Mouse (Mus musculus) limb, embryonic 10.5 days (tissue): ENCODE measurements around the gene Fsd1. TPM values are rescaled to one million over a fixed set of nuclear protein-coding genes. Genes with fewer than 3 reads are reported as not detected.

Experiments
- DNase-seq: peaks from one replicate; pipeline ENCODE4 v3.0.0-alpha.2; 2017; ENCODE audit warnings: low spot score
- H3K27ac ChIP-seq: fragments of 300-500 bp; sonication (generic); 2 replicates; pipeline ENCODE4 v1.5.1; 2016; ENCODE audit warnings: mild to moderate bottlenecking
- H3K27me3 ChIP-seq: fragments of 300-500 bp; sonication (generic); 2 replicates; pipeline ENCODE4 v1.6.1; 2016; ENCODE audit warnings: low read depth, mild to moderate bottlenecking; ENCODE audit not compliant: poor library complexity, severe bottlenecking
- H3K36me3 ChIP-seq: fragments of 300-500 bp; sonication (generic); 2 replicates; pipeline ENCODE4 v1.6.1; 2016; ENCODE audit warnings: mild to moderate bottlenecking, moderate library complexity
- H3K4me1 ChIP-seq: fragments of 300-500 bp; sonication (generic); 2 replicates; pipeline ENCODE4 v1.6.1; 2016
- H3K4me3 ChIP-seq: fragments of 300-500 bp; sonication (generic); 2 replicates; pipeline ENCODE4 v1.5.1; 2016; ENCODE audit warnings: mild to moderate bottlenecking, moderate library complexity
- H3K9me3 ChIP-seq: fragments of 300-500 bp; sonication (generic); replicated peaks from 2 replicates; pipeline ENCODE4 v1.6.1; 2016; ENCODE audit warnings: mild to moderate bottlenecking
- WGBS: fragments of 180-500 bp; shearing (Covaris S2); methylation state at CpG from one replicate; pipeline ENCODE4 v1.1.7; 2016; 5-methylcytosine and 5-hydroxymethylcytosine counted together
- polyA plus RNA-seq: library from polyadenylated mRNA; unstranded; fragments of >200 nt; fragmentation: Nextera tagmentation; extraction: Ambion mirVana; gene quantifications from 2 replicates; pipeline ENCODE4 v1.2.1, GENCODE M21; 2016

Fsd1 gene
- polyA plus RNA-seq, 1 experiment from 2014 or later, result 56.6 TPM

- H3K9me3 ChIP-seq, result no peaks in the 10 kb centered on the region
- DNase-seq, result no peak
- 69% methylated on average over 7 of the region's 7 CpGs for WGBS
- no peak overlapping the region for H3K4me3 ChIP-seq
- H3K36me3 ChIP-seq, result peaks cover 63% of the 10 kb centered on the region
- peaks cover 28% of the 10 kb centered on the region for H3K4me1 ChIP-seq
- H3K27ac ChIP-seq, result no peak overlapping the region
- H3K27me3 ChIP-seq, result peaks cover 31% of the 10 kb centered on the region
Observed at GRCm38 (mm10) chr17:55968210-55968609, 18.1 kb upstream of the Fsd1 start.

DNA sequence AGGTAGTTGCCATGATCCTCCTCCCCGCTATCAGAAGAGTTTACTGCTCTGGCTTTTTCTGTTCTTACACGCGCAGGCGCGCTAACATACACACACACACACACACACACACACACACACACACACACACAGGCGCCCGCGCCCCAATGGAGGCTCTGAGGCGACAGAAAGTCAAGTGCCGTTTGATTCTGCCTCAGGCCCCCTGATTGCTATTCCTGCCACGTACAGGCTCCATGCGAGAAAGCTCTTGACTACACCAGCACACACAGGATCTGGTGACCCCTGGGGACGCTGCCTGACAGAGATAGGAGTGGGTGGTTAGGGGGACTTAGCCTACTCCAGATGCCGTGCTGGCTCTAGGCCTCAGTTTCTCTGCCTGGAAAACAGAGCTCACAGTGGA is 16.7 kb upstream of the Fsd1 start:
- 61% methylated on average over 14 of the region's 14 CpGs for WGBS
- H3K36me3 ChIP-seq, result peaks cover 61% of the 10 kb centered on the region
- no peak for DNase-seq
- H3K4me3 ChIP-seq, result peak overlapping the region; percentile 63; the same call in 1 of the 2 replicates
- peak overlapping the region; percentile 90 for H3K27ac ChIP-seq
- H3K27me3 ChIP-seq, result peaks cover 31% of the 10 kb centered on the region
- H3K9me3 ChIP-seq, result no peaks in the 10 kb centered on the region
- peaks cover 28% of the 10 kb centered on the region for H3K4me1 ChIP-seq

GRCm38 (mm10) chr17:55969966-55970891 is 16.1 kb upstream of the Fsd1 start, which contains the start of gene Shd:
Gene Shd, plus strand, starts transcription at chr17:55970467.
- peak; percentile 84 for DNase-seq
- H3K4me1 ChIP-seq, result peaks cover 28% of the 10 kb centered on the region
- 8% methylated on average over 55 of the region's 55 CpGs for WGBS
- peaks cover 31% of the 10 kb centered on the region for H3K27me3 ChIP-seq
- no peaks in the 10 kb centered on the region for H3K9me3 ChIP-seq
- peaks cover 57% of the 10 kb centered on the region for H3K36me3 ChIP-seq
- peak within 1 kb of the TSS; percentile 90 for H3K27ac ChIP-seq
- peak within 1 kb of the TSS; percentile 63 for H3K4me3 ChIP-seq

- Histone ChIP-seq H3K36me3 (peaks cover 46% of the 10 kb centered on the region), H3K27me3 (peaks cover 31% of the 10 kb centered on the region), H3K4me3 (peak overlapping the region; percentile 63), H3K4me1 (peaks cover 31% of the 10 kb centered on the region), H3K9me3 (no peaks in the 10 kb centered on the region), H3K27ac (peak overlapping the region; percentile 90; the same call in 1 of the 2 replicates)
- DNase-seq, result no peak
- WGBS, result 27% methylated on average over 22 of the region's 22 CpGs
Observed at GRCm38 (mm10) chr17:55971453-55971852, 14.9 kb upstream of the Fsd1 start.

- Histone ChIP-seq H3K36me3 (peaks cover 22% of the 10 kb centered on the region), H3K4me1 (peaks cover 12% of the 10 kb centered on the region), H3K4me3 (no peak overlapping the region), H3K9me3 (no peaks in the 10 kb centered on the region), H3K27me3 (peaks cover 13% of the 10 kb centered on the region), H3K27ac (no peak overlapping the region)
- WGBS, result 16% methylated on average over 13 of the region's 13 CpGs
- peak; percentile 85 for DNase-seq
Observed at GRCm38 (mm10) chr17:55976255-55976862, 9.9 kb upstream of the Fsd1 start.

GRCm38 (mm10) chr17:55977301-55977700 is 9.0 kb upstream of the Fsd1 start:
- Histone ChIP-seq H3K27me3 (peaks cover 7% of the 10 kb centered on the region; the same call in 1 of the 2 replicates), H3K27ac (no peak overlapping the region), H3K9me3 (no peaks in the 10 kb centered on the region), H3K4me3 (no peak overlapping the region), H3K36me3 (peaks cover 22% of the 10 kb centered on the region), H3K4me1 (peaks cover 9% of the 10 kb centered on the region)
- WGBS, result 45% methylated on average over 3 of the region's 3 CpGs
- no peak for DNase-seq

DNA sequence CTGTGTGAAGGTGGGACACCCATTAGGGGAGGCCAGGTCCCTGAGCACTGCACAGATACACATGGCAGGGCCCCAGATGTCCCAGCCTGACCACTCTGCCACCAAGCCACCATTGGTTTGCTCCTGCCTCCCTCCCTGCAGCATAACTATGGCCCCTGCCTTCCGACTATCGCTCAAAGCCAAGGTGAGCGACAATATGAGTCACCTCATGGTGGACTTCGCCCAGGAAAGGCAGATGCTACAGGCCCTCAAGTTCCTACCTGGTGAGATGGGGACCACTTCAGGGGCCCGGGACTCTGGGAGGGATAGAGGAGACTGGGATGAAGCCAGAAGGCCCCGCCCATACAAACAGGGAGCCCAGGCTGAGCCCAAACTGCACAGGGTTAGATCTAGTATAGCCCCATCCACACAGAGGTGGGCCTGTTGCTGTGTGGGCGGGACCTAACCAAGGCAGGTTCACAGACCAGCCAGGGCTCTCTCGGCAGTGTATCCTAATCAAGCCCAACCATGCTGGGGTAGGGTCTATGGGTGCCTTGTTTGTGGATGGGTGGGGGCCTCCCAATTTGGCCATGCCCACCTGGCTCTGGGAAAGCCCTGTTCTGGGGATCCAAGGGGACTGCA is 4.1 kb downstream of the Fsd1 start:
- Histone ChIP-seq H3K27me3 (0 out of 2 replicates have a peak, but pooled peaks cover 2% of the 10 kb centered on the region), H3K27ac (no peak overlapping the region), H3K9me3 (no peaks in the 10 kb centered on the region), H3K4me1 (peaks cover 12% of the 10 kb centered on the region), H3K36me3 (peaks cover 20% of the 10 kb centered on the region), H3K4me3 (no peak overlapping the region)
- 79% methylated on average over 8 of the region's 8 CpGs for WGBS
- DNase-seq, result no peak

DNA sequence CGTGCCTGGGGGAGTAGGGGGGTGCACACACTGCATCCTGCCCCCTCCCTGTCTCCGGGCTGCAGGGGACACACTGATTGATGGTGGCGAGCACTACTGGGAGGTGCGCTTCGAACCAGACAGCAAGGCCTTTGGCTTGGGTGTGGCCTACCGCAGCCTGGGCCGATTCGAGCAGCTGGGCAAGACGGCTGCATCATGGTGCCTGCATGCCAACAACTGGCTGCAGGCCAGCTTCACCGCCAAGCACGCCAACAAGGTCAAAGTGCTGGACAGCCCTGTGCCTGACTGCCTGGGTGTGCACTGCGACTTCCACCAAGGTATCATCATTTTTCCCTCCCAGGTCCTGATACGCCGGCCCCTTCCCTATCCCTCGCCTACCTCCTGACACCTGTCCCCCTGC is 9.7 kb downstream of the Fsd1 start:
- Histone ChIP-seq H3K4me1 (peaks cover 11% of the 10 kb centered on the region), H3K9me3 (no peaks in the 10 kb centered on the region), H3K27me3 (peaks cover 22% of the 10 kb centered on the region), H3K27ac (no peak overlapping the region), H3K4me3 (no peak overlapping the region), H3K36me3 (peaks cover 33% of the 10 kb centered on the region)
- 92% methylated on average over 15 of the region's 15 CpGs for WGBS
- no peak for DNase-seq

GRCm38 (mm10) chr17:55999794-56000499 is 13.6 kb downstream of the Fsd1 start:
- 7% methylated on average over 30 of the region's 30 CpGs for WGBS
- H3K27ac ChIP-seq, result no peak overlapping the region; the same call in 1 of the 2 replicates

GRCm38 (mm10) chr17:56003000-56003399 is 16.7 kb downstream of the Fsd1 start:
- Histone ChIP-seq H3K4me3 (no peak overlapping the region), H3K27me3 (peaks cover 62% of the 10 kb centered on the region), H3K36me3 (no peaks in the 10 kb centered on the region), H3K9me3 (no peaks in the 10 kb centered on the region), H3K27ac (no peak overlapping the region), H3K4me1 (peaks cover 25% of the 10 kb centered on the region)
- 89% methylated on average over 3 of the region's 3 CpGs for WGBS
- no peak for DNase-seq

More at GRCm38 (mm10) chr17:55999794-56000499, 13.6 kb downstream of the Fsd1 start:
- peaks cover 22% of the 10 kb centered on the region for H3K36me3 ChIP-seq
- H3K27me3 ChIP-seq, result peaks cover 55% of the 10 kb centered on the region
- peaks cover 11% of the 10 kb centered on the region for H3K4me1 ChIP-seq
- peak overlapping the region; percentile 43 for H3K4me3 ChIP-seq
- H3K9me3 ChIP-seq, result no peaks in the 10 kb centered on the region
- no peak for DNase-seq

DNA sequence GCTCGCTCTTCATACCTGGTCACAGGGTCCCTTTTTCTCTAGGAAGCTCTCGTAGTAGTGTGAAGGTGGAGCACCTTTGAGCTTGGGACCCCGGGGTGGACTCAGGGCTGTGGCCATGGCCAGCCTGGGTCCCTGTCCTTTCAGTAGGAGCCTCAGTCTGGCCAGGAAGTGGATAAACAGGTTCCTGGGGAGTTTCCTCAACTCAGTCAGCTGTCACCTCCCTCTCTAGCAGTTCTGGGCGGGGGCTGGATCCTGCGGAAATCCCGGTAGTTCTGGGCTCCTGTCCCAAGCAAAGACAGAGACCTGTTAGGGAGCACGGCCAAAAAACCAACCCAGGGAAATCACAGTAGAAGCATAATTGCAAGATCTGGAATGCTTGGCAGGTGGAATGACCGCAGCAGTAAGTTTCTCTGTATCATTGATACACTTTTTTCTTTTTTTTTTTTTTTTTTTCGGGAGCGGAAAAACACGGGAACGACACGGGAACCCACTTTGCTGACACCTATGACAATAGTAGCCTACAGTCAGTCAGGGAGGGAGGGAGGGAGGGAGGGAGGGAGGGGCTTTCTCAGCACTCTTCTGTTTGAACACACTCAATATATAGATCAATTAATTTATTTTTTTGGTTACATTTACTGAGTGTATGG is 19.2 kb downstream of the Fsd1 start, which contains the start of the genes Stap2 and Mpnd:
Gene Stap2, minus strand, starts transcription at position 170 of the 647 bp plus-strand sequence.
Gene Mpnd, plus strand, starts transcription at position 297 of the 647 bp plus-strand sequence.
- Histone ChIP-seq H3K27me3 (peaks cover 45% of the 10 kb centered on the region), H3K4me3 (no peak within 1 kb of the TSS), H3K36me3 (0 out of 2 replicates have a peak, but pooled peaks cover 4% of the 10 kb centered on the region), H3K9me3 (no peaks in the 10 kb centered on the region), H3K4me1 (peaks cover 35% of the 10 kb centered on the region), H3K27ac (0 out of 2 replicates have a peak within 1 kb of the TSS, but pooled peaks have one; percentile 39)
- WGBS, result 39% methylated on average over 13 of the region's 13 CpGs
- peak; percentile 73 for DNase-seq
